Mouse (Mus musculus): ENCODE measurements around the gene Rnf207.

The Rnf207 gene

DNA sequence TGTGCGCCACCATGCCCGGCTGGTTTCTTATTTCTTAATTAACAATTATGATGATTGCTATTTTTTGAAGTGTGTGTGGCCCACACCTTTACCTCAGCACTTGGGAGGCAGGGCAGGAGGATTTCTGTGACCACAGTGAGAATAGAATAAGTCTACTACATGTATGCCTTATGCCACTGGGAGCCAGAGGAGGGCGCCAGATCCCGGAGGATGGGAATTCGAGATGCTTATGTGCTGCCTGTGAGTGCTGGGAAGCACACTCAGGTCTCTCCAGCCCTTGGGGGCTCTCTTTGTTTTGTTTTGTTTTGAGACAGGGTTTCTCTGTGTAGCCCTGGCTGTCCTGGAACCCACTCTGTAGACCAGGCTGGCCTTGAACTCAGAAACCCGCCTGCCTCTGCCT lies 9.9 kb upstream of the Rnf207 start:
- DNase-seq (ENCODE audit: low spot score), result peak; percentile 40

DNA sequence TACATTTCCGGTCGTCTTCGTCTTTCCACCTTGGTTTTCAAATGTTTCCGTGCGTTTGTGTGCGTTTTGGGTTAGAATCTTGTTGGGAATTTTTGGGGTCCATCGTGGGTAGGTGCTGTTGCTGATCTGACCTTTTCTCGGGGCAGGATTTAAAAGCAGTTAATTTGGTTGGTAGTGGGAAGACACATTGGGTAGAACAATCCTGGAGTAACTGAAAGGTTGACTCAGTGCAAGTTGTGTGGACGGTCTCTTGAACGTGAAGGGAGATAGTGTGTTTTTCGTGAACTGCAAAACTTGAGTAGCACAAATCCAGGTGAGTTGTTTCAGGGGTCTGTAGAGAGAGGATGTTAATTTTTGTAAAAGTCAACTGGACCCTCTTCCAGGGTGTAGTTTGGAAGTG lies 7.8 kb upstream of the Rnf207 start:
- no peak for DNase-seq (ENCODE audit: low spot score)

DNA sequence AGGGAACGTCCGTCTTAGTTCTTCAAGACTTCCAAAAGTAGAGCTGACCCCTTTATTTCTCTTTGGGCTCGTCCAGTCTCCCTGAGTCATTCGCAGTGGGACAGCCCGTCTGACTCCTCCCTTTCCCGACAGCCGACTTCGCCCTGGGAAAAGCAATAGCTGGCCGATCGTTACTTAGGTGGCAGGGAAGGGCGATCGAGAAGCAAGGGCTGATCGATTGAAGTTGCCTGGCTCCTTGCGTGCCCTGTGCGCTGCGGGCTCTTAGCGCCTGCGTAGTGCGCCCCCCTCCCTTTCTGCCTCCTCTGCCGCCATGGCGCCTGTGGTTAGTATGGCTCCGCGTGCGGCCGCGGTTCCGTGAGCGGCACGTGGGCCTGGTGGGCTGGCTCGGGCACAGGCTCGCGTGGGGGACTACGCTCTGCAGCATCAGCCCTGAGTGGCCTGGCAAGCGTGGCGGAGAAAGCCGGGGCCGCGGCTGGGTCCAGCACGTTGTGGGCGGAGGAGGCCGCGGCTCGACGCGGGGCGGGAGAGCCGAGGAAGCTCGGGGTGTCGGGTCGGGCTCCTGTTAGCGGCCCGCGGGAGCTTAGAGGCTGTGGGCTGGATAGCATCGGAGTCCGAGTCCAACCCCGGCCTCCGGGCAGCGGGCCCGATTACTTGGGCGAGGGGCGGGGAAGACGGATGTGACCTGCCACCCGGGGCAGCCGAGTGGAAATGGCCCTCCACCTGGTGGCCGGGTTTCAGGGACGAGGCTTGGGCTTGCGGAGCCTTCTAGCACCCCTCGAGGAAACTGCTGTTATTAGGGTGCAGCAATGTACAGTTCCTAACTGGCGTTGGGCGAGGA lies 7.0 kb upstream of the Rnf207 start, which contains the start of gene Rpl22:
TSS of gene Rpl22 (plus strand) at position 169 of the 838 bp plus-strand sequence.
- DNase-seq (ENCODE audit: low spot score), result peak; percentile 79

DNA sequence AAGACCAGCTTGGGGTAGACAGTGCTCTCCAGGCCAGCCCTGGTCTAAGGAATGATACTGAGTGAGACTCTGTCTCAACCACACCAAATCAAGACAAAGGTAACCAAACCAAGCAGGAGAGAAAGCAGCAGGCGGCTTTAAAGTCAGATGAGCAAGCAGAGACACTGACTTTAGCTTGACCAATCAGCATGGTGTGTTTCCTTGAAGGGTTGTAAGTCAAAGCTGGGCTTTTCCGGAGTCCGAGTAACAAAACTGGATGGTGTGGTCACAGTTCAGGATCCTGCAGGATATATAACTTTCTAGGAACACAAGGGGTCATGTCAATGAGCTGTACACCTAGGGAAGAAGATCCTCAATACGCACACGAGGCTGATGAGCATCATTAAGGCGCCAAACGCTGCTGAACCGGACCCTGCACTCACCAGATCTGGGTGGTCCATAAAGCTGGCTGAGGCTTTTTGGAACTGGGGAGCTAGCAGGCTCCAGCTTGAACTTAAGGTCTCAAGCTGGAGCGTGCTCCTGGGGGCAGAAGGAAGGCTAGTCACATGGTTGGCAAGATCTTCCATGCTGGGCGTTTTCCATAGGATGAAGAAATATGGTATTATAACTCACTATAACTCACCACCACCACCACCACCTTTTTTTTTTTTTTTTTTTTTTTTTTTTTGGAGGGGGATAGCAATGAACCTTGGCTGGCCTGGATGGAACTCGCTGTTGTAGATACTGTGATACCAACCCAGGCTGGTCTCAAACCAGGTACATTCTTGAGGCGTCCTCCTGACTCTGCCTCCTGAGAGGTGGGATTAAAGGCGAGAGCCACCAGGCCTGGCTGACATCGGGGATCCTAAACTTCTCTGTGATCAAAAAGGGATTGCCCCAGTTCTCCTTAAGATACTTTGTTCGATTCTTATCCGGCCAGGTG lies 6.1 kb upstream of the Rnf207 start:
- no peak for DNase-seq (ENCODE audit: low spot score)

DNA sequence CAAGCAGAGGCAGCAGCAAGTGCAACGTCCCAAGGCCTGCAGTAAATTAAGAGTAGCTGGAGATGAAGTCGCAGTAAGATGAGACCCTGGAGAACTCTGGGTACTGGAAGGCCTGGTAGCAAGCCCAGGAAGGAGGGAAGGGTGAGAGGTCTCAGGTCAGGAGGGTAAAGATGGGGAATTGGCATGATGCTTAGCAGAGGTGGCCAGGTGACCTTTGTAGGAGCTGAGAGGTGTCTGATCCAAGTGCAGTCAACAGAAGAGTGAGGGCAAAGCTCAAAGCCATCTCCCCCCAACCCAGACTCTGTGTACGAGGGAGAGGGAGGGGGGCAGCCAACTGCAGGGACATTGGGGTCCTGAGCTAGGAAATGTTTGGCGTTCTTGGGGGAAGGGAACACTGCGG lies 2.7 kb upstream of the Rnf207 start:
- DNase-seq (ENCODE audit: low spot score), result no peak

DNA sequence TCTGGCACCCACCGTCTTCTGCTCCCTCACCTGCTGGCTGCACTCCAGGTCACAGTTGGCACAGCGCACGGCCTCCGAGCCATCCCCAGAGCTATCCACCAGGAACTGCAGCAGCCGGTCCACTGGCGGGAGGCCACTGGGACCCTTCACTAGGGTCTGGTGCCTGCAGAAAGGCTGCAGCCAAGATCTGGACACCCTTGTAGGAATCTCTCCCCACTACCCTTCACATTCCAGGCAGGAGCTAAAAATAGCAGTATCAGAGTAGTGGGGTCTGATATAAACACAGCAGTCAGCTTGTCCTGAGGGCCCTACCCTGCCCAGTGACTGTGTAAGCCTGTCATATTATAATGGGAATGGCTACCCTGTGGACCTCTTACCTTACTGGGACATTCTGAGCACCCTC lies 1.2 kb downstream of the Rnf207 start:
- DNase-seq (ENCODE audit: low spot score), result no peak

DNA sequence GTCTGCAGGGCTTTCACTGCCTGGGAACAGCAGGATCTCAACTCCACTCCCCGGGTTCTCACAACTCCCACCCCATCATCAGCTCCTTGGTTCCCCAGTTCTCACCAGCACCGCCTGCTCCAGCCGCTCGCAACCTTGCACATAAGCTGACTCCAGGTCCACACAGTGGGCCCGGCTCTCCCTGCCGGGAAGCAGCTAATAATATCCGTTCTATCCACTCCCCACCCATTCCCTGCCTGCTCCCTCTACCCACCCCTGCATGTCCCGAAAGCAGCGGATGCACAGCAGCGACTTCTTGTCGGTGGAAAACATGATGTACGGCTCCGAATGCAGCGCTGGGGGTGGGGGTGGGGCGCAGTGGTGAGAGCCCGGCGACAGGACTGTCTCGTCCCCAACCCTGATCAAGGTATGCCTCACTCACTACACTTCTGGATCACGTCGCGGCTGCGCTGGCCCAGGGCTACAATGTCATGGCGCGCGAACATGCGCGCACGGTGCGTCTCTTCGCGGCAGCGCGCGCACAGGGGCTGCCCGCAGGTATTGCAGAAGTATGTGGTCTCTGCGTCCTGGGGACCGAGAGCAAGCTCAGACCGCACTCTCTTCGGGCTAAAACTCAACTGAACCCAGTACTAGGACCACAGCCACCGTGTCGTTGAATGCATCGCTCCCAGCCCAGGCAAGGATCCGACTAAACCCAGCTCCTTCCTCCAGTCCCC lies 3.1 kb downstream of the Rnf207 start:
- DNase-seq (ENCODE audit: low spot score), result no peak

DNA sequence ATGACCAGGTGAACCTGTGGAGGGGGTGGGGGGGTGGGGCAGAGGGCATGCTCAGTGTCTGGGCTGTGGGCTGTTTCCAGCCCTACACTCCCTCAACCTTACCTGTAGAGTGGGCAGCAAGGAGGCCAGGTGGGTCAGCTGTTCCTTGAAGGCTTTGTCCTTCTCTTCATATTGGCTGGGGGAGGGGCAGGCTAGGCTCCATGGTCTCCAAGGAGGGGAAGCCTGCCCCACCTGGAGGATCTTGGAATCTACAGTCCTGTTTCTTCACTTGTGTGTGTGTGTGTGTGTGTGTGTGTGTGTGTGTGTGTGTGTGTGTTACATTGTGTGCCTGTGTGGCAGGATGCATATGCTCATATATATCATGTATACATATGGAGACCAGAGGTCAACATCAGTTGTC lies 4.9 kb downstream of the Rnf207 start:
- no peak for DNase-seq (ENCODE audit: low spot score)

DNA sequence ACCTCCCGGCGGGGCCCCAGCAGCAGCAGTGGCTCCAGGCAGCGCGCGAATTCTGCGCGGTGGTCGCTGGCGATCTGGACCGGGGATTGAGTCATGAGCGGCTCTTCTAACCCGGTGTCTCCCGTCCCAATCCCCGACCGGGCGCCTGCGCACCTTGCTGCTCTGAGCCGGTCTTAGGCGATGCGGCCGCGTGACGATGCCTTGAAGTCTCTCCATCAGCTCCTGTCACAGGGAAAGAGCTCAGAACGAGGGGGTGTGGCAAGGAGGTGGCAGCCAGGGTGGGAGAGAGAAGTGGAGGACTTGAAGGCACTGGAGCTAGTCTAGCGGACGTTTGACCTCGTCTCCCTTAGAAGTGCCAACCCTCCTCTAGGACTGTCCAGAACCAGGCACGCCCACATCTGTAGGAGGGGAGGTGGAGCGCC lies 5.6 kb downstream of the Rnf207 start:
- DNase-seq (ENCODE audit: low spot score), result no peak

DNA sequence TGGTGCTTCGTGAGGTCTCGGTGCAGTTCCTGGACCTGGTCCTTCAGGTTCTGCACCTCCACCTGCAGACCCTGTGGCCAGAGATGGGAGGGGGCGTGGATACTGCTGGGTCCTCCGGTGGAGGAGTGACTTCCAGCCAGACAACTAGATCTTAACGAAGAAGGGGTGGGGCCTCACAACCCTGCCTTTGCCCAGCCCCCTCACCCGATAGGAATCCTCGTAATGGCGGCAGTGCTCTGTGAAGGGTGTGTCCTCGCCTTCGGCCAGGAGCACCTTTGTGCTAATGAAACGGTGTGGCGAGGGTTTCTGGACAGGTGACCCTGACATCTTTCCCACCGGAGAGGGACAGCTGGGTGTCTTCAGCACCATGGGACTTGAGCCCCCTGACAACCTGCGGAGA lies 6.6 kb downstream of the Rnf207 start:
- no peak for DNase-seq (ENCODE audit: low spot score)

DNA sequence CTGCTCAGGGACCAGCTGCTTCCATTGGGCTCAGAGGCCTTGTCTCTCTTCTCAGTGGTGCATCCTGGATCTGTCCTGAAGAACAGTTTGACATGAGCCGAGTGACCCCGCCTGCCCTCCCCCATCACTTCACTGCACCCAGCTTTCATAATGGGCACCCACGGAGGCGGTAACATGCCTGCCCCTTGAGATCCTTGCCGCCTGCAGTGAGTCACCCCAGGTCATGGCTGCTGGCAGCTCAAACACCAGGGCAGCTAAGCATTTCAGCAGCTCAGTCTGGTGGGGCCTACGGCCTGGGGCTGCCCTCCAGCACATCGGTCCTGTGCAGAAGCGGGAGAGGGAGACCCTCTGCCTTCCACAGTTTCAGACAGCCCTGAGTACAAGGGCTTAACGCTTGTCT lies 11.3 kb downstream of the Rnf207 start:
- no peak for DNase-seq (ENCODE audit: low spot score)

DNA sequence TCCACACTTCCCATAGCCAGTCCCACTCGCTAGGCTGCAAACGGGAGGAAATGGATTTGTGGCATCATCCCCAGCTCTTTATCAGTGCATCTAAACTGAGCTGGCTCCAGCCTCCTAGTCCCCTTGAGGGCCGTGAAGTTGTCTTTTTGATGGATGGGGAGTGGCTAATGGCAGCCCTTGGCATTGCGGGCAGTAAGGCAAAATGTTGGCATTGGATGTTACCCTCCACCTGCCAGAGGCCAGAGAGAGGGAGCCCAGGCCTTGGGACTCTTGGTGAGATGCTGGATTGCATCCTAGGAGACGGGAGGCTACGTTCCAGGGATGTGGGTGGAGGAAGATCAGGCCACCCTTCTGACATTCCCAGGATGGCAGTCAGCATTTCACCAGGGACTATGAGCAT lies 12.8 kb downstream of the Rnf207 start:
- DNase-seq (ENCODE audit: low spot score), result no peak

DNA sequence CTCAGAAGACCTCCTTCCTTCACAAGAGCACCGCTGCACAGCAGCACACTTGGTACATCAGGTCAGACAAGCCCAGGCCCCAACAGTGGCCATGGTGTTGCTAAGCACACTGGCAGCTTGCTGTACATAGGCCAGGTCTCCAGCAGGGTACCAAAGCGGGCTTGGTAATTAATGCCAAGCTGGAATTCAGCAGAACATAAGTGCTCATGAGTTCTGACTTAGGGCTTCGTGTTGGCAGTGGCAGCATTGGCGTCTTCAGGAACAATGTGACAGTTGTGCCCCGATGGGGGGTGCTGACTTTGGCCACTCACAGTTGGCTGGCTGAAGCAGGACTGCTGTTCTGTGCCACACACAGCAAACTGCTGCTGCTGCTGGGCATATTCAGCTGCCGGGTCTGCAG lies 14.1 kb downstream of the Rnf207 start:
- DNase-seq (ENCODE audit: low spot score), result no peak

DNA sequence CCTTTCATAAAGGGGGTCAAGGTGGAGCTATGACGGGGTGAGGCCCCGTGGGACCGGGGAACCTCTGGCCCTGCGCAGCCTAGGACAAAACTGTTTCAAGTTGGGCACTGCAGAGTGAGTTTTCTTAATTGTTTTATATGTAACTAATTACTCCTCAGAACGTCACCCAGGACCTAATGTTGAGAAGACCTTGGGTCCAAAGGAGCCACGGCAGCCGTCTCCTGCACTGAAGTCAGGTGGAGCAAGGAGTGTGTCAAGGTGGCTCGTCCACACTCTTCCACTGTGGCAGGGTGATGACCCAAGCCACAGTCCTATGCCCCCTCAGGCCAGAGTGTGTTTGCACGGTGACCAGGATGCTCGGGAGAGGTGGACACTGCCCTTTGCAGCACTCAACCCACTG lies 15.6 kb downstream of the Rnf207 start:
- DNase-seq (ENCODE audit: low spot score), result no peak

DNA sequence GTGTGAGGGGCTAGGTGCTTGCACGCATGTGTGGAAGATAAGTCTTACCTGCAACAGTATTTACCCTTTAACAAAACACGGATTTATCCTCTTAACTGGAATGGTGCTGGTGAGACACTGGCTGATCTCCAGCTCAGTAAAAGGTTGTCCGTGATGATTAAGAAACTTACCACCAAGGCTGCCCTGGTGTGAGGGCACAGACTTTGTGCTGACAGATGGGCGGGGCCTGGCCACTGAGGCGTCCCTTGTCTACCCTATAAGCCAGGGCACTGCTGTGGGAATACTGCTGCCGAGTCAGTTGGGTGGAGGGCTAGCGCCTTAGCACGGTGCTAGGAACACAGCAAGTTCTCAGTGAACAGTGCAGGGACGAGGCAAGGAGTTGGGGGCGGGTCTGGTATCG lies 16.8 kb downstream of the Rnf207 start:
- no peak for DNase-seq (ENCODE audit: low spot score)

DNA sequence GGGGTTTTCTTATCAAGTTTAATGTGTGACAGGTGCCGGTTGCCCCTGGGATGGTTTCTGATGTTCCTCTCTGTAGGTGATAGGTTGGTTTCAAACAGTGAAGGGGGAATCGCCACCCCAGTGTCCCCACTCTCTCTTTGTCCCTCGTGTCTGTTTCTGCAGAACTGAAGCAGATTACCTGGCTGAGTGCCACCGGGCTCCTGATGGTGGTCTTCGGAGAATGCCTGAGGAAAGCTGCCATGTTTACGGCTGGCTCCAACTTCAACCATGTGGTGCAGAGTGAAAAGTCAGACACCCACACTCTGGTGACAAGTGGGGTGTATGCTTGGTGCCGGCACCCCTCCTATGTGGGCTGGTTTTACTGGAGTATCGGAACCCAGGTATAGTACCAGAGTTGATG lies 18.4 kb downstream of the Rnf207 start:
- DNase-seq (ENCODE audit: low spot score), result no peak

DNA sequence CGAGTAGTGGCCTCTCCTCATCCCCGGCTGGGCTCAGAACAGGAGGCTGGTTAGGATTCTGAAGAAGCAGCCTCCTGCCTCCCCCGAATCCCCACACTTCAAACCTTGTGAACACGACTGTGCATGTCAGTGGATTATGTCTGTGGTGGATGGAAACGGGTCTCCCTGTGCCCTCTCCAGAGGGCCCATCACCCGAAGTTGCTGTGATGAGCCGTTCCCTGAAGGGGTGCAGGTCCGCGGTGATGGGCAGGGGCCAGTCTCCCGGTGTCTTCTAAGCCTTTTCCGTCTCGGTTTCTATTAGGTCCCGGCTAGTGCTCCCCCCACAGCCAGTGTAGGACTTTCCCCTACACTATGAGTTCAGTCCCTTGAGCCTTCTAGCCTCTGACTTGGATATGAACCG lies 20.0 kb downstream of the Rnf207 start:
- no peak for DNase-seq (ENCODE audit: low spot score)

DNA sequence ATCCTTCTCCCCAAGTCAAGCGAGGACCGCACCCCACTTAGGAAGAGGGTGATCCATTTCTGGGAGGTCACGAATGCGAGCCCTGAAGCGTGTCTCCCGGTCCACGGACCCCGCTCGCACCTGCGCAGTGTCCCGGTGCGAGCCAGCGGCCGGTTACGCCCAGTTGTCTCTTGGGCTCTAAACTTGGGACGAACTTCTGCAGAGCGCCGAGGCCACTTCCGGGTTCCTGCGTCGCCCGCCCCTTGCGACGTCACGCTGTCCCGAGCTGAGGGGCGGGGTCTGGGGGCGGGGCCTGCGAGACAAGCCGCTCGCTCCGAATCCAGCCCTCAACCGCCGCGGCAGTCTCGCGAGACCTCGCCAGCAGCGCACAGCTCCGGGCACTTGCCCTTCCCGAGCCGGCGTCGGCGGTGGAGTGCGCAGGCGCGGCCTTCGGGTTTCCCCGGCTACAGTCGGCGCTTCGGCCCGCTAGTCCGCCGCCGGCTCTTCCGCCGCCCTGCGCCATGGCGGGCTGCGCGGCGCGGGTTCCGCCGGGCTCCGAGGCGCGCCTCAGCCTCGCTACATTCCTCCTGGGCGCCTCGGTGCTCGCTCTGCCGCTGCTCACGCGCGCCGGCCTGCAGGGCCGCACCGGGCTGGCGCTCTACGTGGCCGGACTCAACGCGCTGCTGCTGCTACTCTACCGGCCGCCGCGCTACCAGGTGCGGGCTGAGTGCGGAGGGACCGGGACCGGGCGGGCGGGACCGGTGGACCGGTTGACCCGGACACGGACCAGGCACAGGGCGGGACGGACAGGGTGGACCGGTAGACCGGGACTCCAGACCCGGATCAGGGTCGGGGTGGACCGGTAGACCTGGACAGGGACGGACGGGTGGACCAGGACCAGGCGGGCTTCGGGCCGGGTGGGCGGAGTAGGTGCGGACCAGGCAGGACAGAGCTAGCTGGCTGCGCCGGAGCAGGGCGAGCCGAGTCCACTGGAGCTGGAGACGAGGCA lies 21.6 kb downstream of the Rnf207 start, which contains the start of gene Icmt:
TSS of gene Icmt (plus strand) at position 354 of the 988 bp plus-strand sequence.
- peak; percentile 100 for DNase-seq (ENCODE audit: low spot score)

DNA sequence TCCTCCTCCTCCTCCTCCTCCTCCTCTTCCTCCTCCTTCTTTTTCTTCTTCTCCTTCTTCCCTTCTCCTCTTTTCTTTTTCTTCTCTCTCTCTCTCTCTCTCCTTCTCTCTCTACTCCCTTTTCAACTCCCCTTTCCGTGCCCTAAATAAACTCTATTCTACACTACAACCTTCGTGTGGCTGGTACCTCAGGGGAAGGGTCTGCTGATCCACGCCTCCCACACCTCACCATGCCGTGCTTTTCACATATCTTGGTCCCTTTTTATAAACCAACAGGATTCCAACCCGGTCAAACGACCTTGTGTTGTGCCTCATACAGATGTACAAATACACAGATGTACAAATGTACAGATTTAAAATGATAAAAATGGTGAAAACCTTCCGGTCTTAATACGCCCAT lies 22.4 kb downstream of the Rnf207 start:
- no peak for DNase-seq (ENCODE audit: low spot score)

DNA sequence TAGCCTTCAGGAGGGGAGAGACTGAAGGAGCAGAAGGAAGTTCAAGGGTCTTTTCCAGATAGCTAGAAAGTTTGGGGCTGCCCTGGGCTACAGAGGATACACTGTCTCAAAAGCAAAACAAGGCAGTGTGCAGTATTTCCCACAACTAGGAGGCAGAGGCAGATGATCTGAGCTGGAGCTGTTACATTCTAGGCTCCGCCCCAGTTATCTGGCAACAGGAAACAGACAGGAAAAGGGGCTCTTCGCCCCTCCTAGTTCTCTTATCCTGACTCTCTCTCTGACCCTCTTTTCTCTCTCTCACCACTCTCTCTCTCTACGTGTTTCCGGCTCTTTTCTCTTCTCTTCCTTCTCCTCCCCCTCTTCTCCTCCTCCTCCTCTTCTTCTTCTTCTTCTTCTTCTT lies 22.9 kb downstream of the Rnf207 start:
- no peak for DNase-seq (ENCODE audit: low spot score)

Data from urinary bladder, postnatal 25 days (tissue).